Mouse (Mus musculus) brain, embryonic 14.5 days (tissue): ENCODE measurements around the gene Bex6.

Experiments used
- CTCF ChIP-seq: fragments of 200-500 bp; IDR thresholded peaks from 2 replicates; pipeline ENCODE4 v1.5.1; 2012; ENCODE audit warnings: inconsistent platforms, mild to moderate bottlenecking, moderate library complexity, borderline replicate concordance; ENCODE audit not compliant: insufficient read depth, insufficient read length; ENCODE audit errors: extremely low read depth
- POLR2A ChIP-seq: fragments of 200-500 bp; IDR thresholded peaks from 2 replicates; pipeline ENCODE4 v1.6.1; 2012; ENCODE audit warnings: mild to moderate bottlenecking, inconsistent platforms, borderline replicate concordance; ENCODE audit not compliant: poor library complexity, insufficient read depth, insufficient read length, severe bottlenecking; ENCODE audit errors: extremely low read depth

- no peak for TF ChIP-seq CTCF
- TF ChIP-seq POLR2A, result no peak
These were observed 46.5 kb upstream of the Bex6 start for GRCm38 (mm10) chr16:32133148-32133547.
